Mouse (Mus musculus): ENCODE measurements at regions not wholly inside any gene's neighbourhood (a gene's known extent, or its start where the extent isn't known, plus 50 kb on each side); places are given as distances from the start of the nearest gene placed in this dataset.
A peak's percentile ranks its signal among the peaks of the same experiment; 100 is the strongest.

DNA sequence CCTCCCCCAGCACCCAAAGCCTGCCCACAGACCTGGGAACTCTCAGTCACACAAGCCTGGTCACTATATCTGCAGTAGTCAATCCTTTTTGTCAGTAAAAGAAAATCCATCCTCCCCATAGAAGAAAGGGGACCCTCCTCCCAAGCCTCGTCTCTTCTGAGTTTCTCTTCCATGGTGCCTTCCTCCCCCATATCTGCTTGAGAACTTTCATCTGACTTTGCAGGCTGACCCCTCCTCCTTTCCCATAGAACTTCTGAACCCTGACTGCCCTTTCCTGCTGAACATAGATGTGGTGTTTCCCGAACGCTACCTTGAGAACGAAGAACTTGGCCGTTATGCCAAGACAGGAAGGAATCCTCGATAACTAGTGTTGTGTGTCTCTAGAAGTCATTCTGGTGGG, 462.5 kb downstream of the Ate1 start:
- Histone ChIP-seq H3K4me2 (no peak overlapping the region), H3K27ac (replicated peaks) (no peak overlapping the region), H3K36me3 (replicated peaks) (no peaks in the 10 kb centered on the region), H3K4me1 (replicated peaks) (no peaks in the 10 kb centered on the region), H3K9ac (no peak overlapping the region), H3K9me3 (replicated peaks) (no peaks in the 10 kb centered on the region), H3K4me3 (replicated peaks) (no peak overlapping the region), H3K27me3 (no peaks in the 10 kb centered on the region)
- 65% methylated on average over 6 of the region's 6 CpGs for WGBS (ENCODE audit: insufficient replicate concordance)
- ATAC-seq (ENCODE audit: insufficient read depth), result no peak

GRCm38 (mm10) chr7:130058267-130058666, 461.9 kb downstream of the Ate1 start:
- H3K36me3 ChIP-seq (replicated peaks), result no peaks in the 10 kb centered on the region
- H3K9ac ChIP-seq, result no peak overlapping the region
- H3K4me2 ChIP-seq, result no peak overlapping the region
- ATAC-seq (ENCODE audit: insufficient read depth), result no peak
- H3K27me3 ChIP-seq, result no peaks in the 10 kb centered on the region
- no peaks in the 10 kb centered on the region for H3K4me1 ChIP-seq (replicated peaks)
- WGBS (ENCODE audit: insufficient replicate concordance), result 76% methylated on average over 12 of the region's 12 CpGs
- no peak overlapping the region for H3K4me3 ChIP-seq (replicated peaks)
- no peak overlapping the region for H3K27ac ChIP-seq (replicated peaks)
- no peaks in the 10 kb centered on the region for H3K9me3 ChIP-seq (replicated peaks)

DNA sequence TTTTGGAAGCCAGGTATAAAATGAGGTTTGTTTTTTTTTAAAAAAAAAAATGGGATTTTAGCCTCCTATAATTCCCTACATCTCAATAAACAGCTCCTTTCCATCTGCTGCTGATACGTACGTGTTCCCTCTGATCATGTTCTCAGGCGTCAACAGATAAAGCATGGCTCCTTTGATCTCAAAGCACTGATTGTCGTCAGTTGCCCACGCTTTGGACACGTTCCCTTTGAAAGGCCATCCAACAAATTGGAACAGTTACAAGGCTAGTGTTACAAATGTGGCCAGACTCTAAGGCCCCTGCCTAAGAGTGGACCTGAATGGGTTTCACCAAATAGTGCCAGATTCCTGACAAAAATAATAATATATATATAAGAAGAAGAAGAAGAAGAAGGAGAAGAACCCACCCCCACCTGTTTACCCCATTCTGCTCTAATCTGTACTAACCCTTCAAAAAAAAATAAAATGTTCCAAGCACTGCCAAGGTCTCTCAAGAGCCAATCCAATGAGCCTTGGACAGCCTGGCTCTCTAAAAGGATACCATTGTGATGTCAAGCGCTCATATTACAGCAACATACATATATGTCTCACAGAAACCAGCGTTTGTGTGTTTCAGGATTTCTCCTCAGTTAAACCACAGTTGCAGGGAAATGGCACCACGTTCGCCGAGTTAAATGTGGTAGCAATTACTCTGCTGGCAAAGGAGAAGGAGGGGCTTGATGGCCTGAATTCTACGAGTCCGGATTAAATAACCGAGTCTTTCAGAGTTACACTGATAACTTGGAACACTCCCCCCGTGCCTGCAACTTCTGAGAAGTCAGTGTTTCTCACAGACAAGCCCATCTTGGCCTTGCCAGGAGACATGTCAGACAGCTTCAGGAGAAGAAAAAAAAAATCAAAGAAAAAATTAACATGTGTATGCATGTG, 460.2 kb downstream of the Ate1 start:
- H3K4me1 ChIP-seq (replicated peaks), result no peaks in the 10 kb centered on the region
- H3K4me2 ChIP-seq, result no peak overlapping the region
- H3K9me3 ChIP-seq (replicated peaks), result no peaks in the 10 kb centered on the region
- no peaks in the 10 kb centered on the region for H3K36me3 ChIP-seq (replicated peaks)
- H3K27me3 ChIP-seq, result no peaks in the 10 kb centered on the region
- WGBS (ENCODE audit: insufficient replicate concordance), result 68% methylated on average over 15 of the region's 15 CpGs
- no peak overlapping the region for H3K27ac ChIP-seq (replicated peaks)
- H3K9ac ChIP-seq, result no peak overlapping the region
- no peak for ATAC-seq (ENCODE audit: insufficient read depth)
- H3K4me3 ChIP-seq (replicated peaks), result no peak overlapping the region

DNA sequence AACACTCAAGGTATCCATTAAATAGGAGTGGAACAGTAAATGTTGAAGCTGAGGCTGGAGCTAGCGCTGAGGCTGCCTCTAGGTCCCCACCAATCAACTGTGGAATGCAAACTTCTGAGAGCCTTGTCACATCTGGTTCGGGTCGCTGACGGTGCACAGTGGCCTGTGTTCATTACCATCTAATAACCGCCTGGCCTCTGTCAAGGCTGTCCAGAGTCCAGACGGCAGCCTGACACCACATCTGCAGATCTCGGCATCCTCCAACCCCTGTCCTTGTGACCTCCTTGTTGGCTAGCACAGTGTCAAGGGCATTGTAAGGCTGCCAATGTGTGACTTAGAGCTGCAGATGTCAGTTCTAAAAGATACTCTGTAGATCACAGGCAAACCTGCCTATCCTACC, 455.7 kb downstream of the Ate1 start:
- Histone ChIP-seq H3K27ac (replicated peaks) (no peak overlapping the region), H3K4me2 (no peak overlapping the region), H3K36me3 (replicated peaks) (no peaks in the 10 kb centered on the region), H3K9me3 (replicated peaks) (no peaks in the 10 kb centered on the region), H3K27me3 (no peaks in the 10 kb centered on the region), H3K9ac (no peak overlapping the region), H3K4me1 (replicated peaks) (no peaks in the 10 kb centered on the region), H3K4me3 (replicated peaks) (no peak overlapping the region)
- 52% methylated on average over 7 of the region's 7 CpGs for WGBS (ENCODE audit: insufficient replicate concordance)
- ATAC-seq (ENCODE audit: insufficient read depth), result no peak

DNA sequence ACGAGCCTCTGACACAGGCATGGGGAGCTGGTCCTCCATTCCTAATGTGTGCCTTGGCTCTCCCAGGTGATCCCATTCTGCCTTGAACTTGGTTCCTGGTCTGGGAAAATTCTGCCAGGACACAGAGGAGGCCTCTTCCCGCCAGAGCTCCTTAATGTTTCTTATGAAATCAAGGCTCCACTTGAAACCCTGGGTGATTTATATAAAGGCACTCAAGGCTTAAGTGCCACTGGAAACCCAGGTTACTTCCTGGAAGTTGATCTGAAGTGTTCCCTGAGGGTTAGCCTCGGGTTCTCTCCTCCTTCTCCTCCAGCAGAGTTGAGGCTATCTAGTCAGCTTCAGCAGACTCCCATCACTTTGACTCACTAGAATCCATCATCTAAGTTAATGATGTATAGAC, 451.9 kb downstream of the Ate1 start:
- Histone ChIP-seq H3K4me3 (replicated peaks) (no peak overlapping the region), H3K4me1 (replicated peaks) (0 out of 2 replicates have a peak, but pooled peaks cover 3% of the 10 kb centered on the region), H3K4me2 (no peak overlapping the region), H3K9me3 (replicated peaks) (no peaks in the 10 kb centered on the region), H3K27ac (replicated peaks) (no peak overlapping the region), H3K27me3 (no peaks in the 10 kb centered on the region), H3K9ac (no peak overlapping the region), H3K36me3 (replicated peaks) (no peaks in the 10 kb centered on the region)
- ATAC-seq (ENCODE audit: insufficient read depth), result no peak
- WGBS (ENCODE audit: insufficient replicate concordance), result 30% methylated on average over 3 of the region's 3 CpGs

GRCm38 (mm10) chr7:130073388-130073787, 446.8 kb downstream of the Ate1 start:
- Histone ChIP-seq H3K9ac (no peak overlapping the region), H3K9me3 (replicated peaks) (no peaks in the 10 kb centered on the region), H3K36me3 (replicated peaks) (no peaks in the 10 kb centered on the region), H3K4me3 (replicated peaks) (no peak overlapping the region), H3K4me1 (replicated peaks) (0 out of 2 replicates have a peak, but pooled peaks cover 3% of the 10 kb centered on the region), H3K27ac (replicated peaks) (no peak overlapping the region), H3K4me2 (peak overlapping the region; percentile 46), H3K27me3 (no peaks in the 10 kb centered on the region)
- WGBS (ENCODE audit: insufficient replicate concordance), result 53% methylated on average over 11 of the region's 11 CpGs
- no peak for ATAC-seq (ENCODE audit: insufficient read depth)

DNA sequence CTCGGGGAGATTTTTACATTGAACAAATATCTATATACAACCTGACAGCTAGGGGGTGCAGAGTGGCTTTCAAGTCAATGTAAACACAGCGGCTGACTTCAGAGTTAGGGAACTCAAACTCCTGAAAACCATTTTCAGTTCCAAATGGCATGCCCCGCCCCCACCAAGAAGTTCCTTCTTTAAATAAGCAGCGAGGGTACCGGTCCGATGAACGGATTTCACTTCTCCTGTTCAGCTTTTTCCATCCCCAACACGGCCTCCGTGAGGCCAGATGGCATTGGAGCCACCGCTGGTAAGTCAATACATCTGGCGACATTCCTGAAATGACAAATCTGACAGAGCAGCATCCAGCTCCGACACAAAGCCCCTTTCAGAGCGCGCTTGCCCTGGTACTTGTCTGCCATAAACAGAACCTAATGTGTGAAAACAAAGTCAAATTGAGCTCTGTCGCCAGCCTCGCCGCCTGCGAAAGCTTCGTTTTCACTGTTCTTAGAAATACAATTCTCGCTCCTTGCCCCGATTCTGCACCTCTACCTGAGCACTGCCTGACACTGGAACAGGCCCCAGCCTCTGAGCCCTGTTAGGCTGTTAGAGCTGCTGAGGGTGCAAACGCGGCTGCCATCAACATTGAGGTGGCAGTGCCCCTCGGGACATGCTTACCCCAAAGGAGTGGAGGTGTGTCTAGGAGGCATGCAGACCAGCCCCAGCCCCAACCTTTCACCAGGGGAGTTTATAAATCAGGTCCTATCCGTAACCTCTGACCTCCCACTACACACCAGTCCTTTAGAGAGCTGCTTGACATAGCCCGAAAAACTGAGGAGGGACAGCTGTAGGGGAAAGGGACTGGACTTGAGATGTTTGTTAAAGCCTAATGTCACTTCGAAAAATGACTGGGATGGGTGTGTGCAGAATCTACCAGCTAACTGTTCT, 446.0 kb downstream of the Ate1 start:
- H3K27me3 ChIP-seq, result no peaks in the 10 kb centered on the region
- 32% methylated on average over 27 of the region's 27 CpGs for WGBS (ENCODE audit: insufficient replicate concordance)
- peak overlapping the region; percentile 46 for H3K4me2 ChIP-seq
- no peaks in the 10 kb centered on the region for H3K36me3 ChIP-seq (replicated peaks)
- no peak overlapping the region for H3K9ac ChIP-seq
- no peak for ATAC-seq (ENCODE audit: insufficient read depth)
- peak overlapping the region; percentile 20; the same call in 1 of the 2 replicates for H3K4me3 ChIP-seq (replicated peaks)
- H3K4me1 ChIP-seq (replicated peaks), result 0 out of 2 replicates have a peak, but pooled peaks cover 3% of the 10 kb centered on the region
- no peaks in the 10 kb centered on the region for H3K9me3 ChIP-seq (replicated peaks)
- no peak overlapping the region for H3K27ac ChIP-seq (replicated peaks)

DNA sequence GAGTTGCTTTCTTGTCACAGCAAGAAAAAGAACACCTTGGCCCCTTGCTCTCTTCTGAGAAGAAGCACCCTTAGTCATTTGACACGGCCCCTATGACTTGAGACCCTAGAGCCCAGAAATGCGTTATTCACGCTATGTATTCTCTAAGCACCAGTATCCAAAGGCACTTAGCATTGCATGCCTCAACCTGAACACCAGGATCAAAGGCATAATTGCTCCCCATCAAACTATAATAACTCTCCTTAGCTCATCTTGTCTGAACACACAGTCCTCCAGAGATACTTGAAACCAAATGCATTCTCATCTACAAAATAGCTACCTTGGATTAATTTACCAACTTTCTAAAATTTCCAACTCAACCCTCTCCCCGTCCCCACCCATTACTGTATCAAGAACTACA, 437.5 kb downstream of the Ate1 start:
- H3K9me3 ChIP-seq (replicated peaks), result no peaks in the 10 kb centered on the region
- no peak overlapping the region for H3K9ac ChIP-seq
- H3K4me1 ChIP-seq (replicated peaks), result no peaks in the 10 kb centered on the region
- no peaks in the 10 kb centered on the region for H3K36me3 ChIP-seq (replicated peaks)
- no peak for ATAC-seq (ENCODE audit: insufficient read depth)
- H3K4me3 ChIP-seq (replicated peaks), result no peak overlapping the region
- no peak overlapping the region for H3K4me2 ChIP-seq
- H3K27ac ChIP-seq (replicated peaks), result no peak overlapping the region
- H3K27me3 ChIP-seq, result no peaks in the 10 kb centered on the region
- WGBS (ENCODE audit: insufficient replicate concordance), result 66% methylated on average over 4 of the region's 4 CpGs

GRCm38 (mm10) chr7:130085706-130086105, 434.5 kb downstream of the Ate1 start:
- no peak overlapping the region for H3K4me2 ChIP-seq
- no peaks in the 10 kb centered on the region for H3K4me1 ChIP-seq (replicated peaks)
- ATAC-seq (ENCODE audit: insufficient read depth), result no peak
- no peaks in the 10 kb centered on the region for H3K36me3 ChIP-seq (replicated peaks)
- no peak overlapping the region for H3K27ac ChIP-seq (replicated peaks)
- no peak overlapping the region for H3K9ac ChIP-seq
- no peak overlapping the region for H3K4me3 ChIP-seq (replicated peaks)
- no peaks in the 10 kb centered on the region for H3K9me3 ChIP-seq (replicated peaks)
- H3K27me3 ChIP-seq, result no peaks in the 10 kb centered on the region

DNA sequence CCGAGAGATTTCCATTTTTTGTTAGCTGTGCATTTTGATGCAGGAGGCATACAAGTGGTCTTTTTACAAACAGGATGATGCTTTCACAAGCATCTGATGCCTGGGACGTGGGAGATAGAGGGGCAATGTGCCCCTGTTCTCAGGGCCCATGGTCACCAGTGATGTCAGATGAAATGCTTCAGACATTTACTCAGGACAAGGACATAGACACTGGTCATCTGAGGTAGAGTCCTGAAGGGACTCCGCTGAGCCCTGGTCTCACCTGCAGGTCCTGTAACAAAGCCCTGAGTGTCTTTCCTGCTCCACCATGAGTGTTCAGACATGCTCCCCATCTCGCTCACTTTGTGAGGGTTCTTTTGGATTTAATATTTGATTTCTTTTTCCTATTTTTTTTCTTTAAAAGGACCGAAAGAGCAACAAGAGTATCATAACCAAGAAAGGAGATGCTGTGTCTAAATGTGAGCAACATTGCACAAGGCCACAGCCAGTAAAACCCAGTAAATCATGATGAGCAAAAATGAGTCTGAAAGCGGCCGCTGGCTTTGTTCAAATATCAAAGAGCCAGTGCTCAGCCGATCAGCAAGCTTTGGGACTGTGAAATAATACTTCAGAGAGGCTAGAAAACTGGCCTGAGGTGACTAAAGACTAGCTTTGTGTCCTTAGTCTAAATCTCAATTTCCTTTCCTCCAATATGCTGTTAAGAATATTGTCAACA, 430.1 kb downstream of the Ate1 start:
- no peaks in the 10 kb centered on the region for H3K4me1 ChIP-seq (replicated peaks)
- no peak overlapping the region for H3K4me2 ChIP-seq
- H3K4me3 ChIP-seq (replicated peaks), result no peak overlapping the region
- H3K9me3 ChIP-seq (replicated peaks), result no peaks in the 10 kb centered on the region
- WGBS (ENCODE audit: insufficient replicate concordance), result 65% methylated on average over 8 of the region's 8 CpGs
- no peak overlapping the region for H3K27ac ChIP-seq (replicated peaks)
- no peak for ATAC-seq (ENCODE audit: insufficient read depth)
- no peaks in the 10 kb centered on the region for H3K27me3 ChIP-seq
- no peaks in the 10 kb centered on the region for H3K36me3 ChIP-seq (replicated peaks)
- no peak overlapping the region for H3K9ac ChIP-seq

GRCm38 (mm10) chr7:130091942-130092341, 428.2 kb downstream of the Ate1 start:
- Histone ChIP-seq H3K27ac (replicated peaks) (no peak overlapping the region), H3K4me3 (replicated peaks) (no peak overlapping the region), H3K4me1 (replicated peaks) (no peaks in the 10 kb centered on the region), H3K4me2 (no peak overlapping the region), H3K27me3 (no peaks in the 10 kb centered on the region), H3K9me3 (replicated peaks) (no peaks in the 10 kb centered on the region), H3K9ac (no peak overlapping the region), H3K36me3 (replicated peaks) (no peaks in the 10 kb centered on the region)
- ATAC-seq (ENCODE audit: insufficient read depth), result no peak
- WGBS (ENCODE audit: insufficient replicate concordance), result 61% methylated on average over 3 of the region's 3 CpGs
